Mouse (Mus musculus) C2C12 (cell line): ENCODE results near the gene Eya2.

Source experiments
- CTCF ChIP-seq: IDR thresholded peaks from one replicate; pipeline ENCODE4 v1.5.1; 2011; ENCODE audit not compliant: control insufficient read depth, insufficient read depth, insufficient read length
- MAX ChIP-seq: IDR thresholded peaks from one replicate; pipeline ENCODE4 v1.6.1; 2011; ENCODE audit warnings: mild to moderate bottlenecking, control low read depth
- MYOD1 ChIP-seq: IDR thresholded peaks from one replicate; pipeline ENCODE4 v1.6.1; 2011; ENCODE audit warnings: low read depth; ENCODE audit not compliant: control insufficient read depth, insufficient read length
- USF1 ChIP-seq: IDR thresholded peaks from one replicate; pipeline ENCODE4 v1.6.1; 2011; ENCODE audit warnings: low read depth, mild to moderate bottlenecking, control low read depth, moderate library complexity

DNA sequence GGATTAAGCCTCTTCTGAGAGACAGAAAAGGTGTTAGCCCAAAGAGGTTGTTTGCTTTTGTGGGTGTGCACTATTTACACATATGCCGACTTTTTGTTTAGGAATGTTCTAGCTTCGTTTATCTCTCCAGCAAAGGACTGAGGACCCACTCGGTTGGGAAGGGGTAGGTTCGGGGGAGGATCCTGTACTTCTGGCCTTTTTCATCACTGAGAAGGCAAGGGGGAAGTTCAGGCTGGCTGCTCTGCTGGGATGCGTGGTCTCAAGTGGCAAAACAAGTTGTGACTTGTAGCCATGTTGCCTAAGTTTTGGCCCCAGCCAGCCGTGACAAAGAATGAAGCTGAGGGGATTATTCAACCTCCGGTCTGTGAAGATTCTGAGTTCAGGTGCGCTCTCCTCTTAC is 6.8 kb downstream of the Eya2 start:
- TF ChIP-seq CTCF (no peak), USF1 (no peak), MAX (no peak), MYOD1 (no peak)
